Mouse (Mus musculus): ENCODE data around the gene Gcsam. TPM values are rescaled to one million over a fixed set of nuclear protein-coding genes. Genes with fewer than 3 reads are reported as not detected.

Gcsam gene
- polyA plus RNA-seq (2012; fragmentation: generic; extraction: Trizol), result not detected
- long read RNA-seq, experiment 1, result 0 reads
- long read RNA-seq, experiment 2, result 0 reads

DNA sequence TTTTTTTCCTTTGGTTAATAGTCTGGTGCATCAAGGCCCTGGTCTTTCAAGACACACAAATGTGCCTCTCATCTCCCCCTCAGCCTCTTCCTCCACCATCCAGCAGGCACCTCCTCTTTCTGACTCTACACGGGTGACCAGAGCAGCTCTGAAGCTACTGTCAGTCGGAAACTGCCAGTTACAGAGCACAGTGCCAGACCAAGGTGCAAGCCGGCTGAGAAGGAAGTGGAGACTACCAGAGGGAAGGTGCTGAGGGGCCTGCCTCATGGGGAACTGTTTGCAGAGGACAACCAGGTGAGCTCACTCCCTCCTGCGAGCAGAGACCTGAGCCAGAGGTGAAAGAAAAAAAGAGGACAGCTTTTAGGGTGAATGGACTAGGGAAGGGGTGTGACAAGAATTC lies at the start of gene Gcsam:
Gene Gcsam, plus strand, starts transcription at position 114 of the 400 bp plus-strand sequence.
- TF ChIP-seq CEBPB (IDR thresholded peaks at IDR 0.05; ENCODE audit: low read depth) (no peak), MAX (IDR thresholded peaks at IDR 0.05) (no peak), USF1 (IDR thresholded peaks at IDR 0.05; ENCODE audit: low read depth) (no peak), MYOG (IDR thresholded peaks at IDR 0.05; ENCODE audit: control insufficient read depth, extremely low read depth, insufficient read length) (no peak), CTCF (IDR thresholded peaks at IDR 0.05; ENCODE audit: control insufficient read depth, insufficient read depth, insufficient read length) (no peak), MYOD1 (IDR thresholded peaks at IDR 0.05; ENCODE audit: control insufficient read depth, insufficient read length, low read depth) (no peak), FOSL1 (IDR thresholded peaks at IDR 0.05; ENCODE audit: insufficient read depth, low read length, poor library complexity, severe bottlenecking) (no peak)
- H3K27me3 ChIP-seq (ENCODE audit: control insufficient read depth, insufficient read depth, insufficient read length), result peaks cover 4% of the 10 kb centered on the region
- no peak within 1 kb of the TSS for H3ac ChIP-seq (ENCODE audit: control insufficient read depth, insufficient read length, low read depth)
- H3K79me3 ChIP-seq (ENCODE audit: low read depth), result no peaks in the 10 kb centered on the region
- H3K79me2 ChIP-seq (ENCODE audit: control insufficient read depth, insufficient read depth), result no peaks in the 10 kb centered on the region
- no peaks in the 10 kb centered on the region for H3K36me3 ChIP-seq (ENCODE audit: control insufficient read depth, insufficient read depth)
- no peak within 1 kb of the TSS for H3K4me3 ChIP-seq (ENCODE audit: insufficient read depth, poor library complexity, severe bottlenecking)

DNA sequence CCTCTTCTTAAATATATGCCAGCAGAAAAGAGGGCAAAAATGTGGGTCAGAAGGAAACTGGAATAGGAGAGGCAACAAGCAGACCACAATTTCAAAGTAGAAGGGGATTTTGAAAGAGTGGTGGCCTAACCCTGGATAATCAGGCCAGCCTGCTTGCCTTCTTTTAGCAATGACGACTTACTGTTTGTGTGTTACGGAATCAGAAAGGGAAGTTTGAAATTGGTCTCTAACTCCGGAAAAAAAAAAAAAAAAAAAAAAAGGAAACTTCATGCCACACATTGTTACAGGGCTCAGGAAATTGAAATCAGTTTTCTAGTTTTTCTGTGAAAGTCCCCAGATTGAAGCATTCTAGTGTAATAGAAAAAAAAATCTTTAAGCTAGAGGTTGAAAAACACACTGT lies 48.4 kb upstream of the Gcsam start:
- H3K27me3 ChIP-seq (ENCODE audit: control insufficient read depth, insufficient read depth, insufficient read length), result no peaks in the 10 kb centered on the region
- H3K79me2 ChIP-seq (ENCODE audit: control insufficient read depth, insufficient read depth), result no peaks in the 10 kb centered on the region
- H3K4me3 ChIP-seq (ENCODE audit: insufficient read depth, poor library complexity, severe bottlenecking), result no peak overlapping the region
- no peak overlapping the region for H3ac ChIP-seq (ENCODE audit: control insufficient read depth, insufficient read length, low read depth)
- no peak for TF ChIP-seq CTCF (IDR thresholded peaks at IDR 0.05; ENCODE audit: control insufficient read depth, insufficient read depth, insufficient read length)
- TF ChIP-seq CEBPB (IDR thresholded peaks at IDR 0.05; ENCODE audit: low read depth), result no peak
- TF ChIP-seq MYOG (IDR thresholded peaks at IDR 0.05; ENCODE audit: control insufficient read depth, extremely low read depth, insufficient read length), result no peak
- TF ChIP-seq USF1 (IDR thresholded peaks at IDR 0.05; ENCODE audit: low read depth), result no peak
- no peak for TF ChIP-seq MAX (IDR thresholded peaks at IDR 0.05)
- TF ChIP-seq FOSL1 (IDR thresholded peaks at IDR 0.05; ENCODE audit: insufficient read depth, low read length, poor library complexity, severe bottlenecking), result no peak
- no peak for TF ChIP-seq MYOD1 (IDR thresholded peaks at IDR 0.05; ENCODE audit: control insufficient read depth, insufficient read length, low read depth)
- no peaks in the 10 kb centered on the region for H3K36me3 ChIP-seq (ENCODE audit: control insufficient read depth, insufficient read depth)
- no peaks in the 10 kb centered on the region for H3K79me3 ChIP-seq (ENCODE audit: low read depth)

DNA sequence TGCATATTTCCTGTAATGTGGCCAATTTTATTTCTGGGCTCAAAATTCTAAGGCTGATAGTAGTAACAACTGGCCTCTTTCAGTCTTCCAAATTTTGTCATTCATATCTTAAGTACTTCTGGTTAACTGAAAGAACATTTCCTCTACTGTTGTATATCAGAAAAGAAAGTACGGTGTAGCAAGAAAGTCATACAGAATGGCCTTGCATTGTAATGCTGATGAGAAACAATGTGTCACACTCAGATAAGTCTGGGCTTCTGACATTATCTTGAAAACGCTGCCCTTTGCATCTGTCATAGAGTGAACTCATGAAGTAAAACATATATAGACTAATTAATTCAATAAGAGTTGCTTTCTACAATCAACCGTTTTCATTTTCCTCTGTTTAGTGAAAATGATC lies 37.9 kb upstream of the Gcsam start:
- TF ChIP-seq FOSL1 (IDR thresholded peaks at IDR 0.05; ENCODE audit: insufficient read depth, low read length, poor library complexity, severe bottlenecking), result no peak
- no peak for TF ChIP-seq MYOG (IDR thresholded peaks at IDR 0.05; ENCODE audit: control insufficient read depth, extremely low read depth, insufficient read length)
- TF ChIP-seq CEBPB (IDR thresholded peaks at IDR 0.05; ENCODE audit: low read depth), result no peak
- no peak for TF ChIP-seq MAX (IDR thresholded peaks at IDR 0.05)
- TF ChIP-seq USF1 (IDR thresholded peaks at IDR 0.05; ENCODE audit: low read depth), result no peak
- no peak for TF ChIP-seq MYOD1 (IDR thresholded peaks at IDR 0.05; ENCODE audit: control insufficient read depth, insufficient read length, low read depth)
- no peak for TF ChIP-seq CTCF (IDR thresholded peaks at IDR 0.05; ENCODE audit: control insufficient read depth, insufficient read depth, insufficient read length)

DNA sequence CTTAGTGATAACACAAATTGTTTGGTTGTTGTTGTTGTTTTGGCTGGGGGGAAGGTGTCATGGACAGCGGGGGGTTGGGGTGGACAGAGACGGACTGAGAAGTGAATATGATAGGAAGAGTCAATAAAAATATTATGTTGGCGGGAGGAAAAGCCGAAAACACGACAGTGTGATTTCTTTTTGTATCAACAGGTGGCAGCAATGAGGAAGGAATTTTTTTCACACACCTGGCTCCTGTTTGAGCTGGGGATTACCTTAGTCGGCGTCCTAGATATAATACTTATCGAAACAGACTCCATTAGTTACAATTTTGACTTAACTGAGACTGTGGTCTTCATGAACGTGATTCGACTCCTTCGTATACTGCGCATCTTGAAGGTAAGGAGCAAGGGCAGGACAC lies 30.3 kb upstream of the Gcsam start:
- H3K4me3 ChIP-seq (ENCODE audit: insufficient read depth, poor library complexity, severe bottlenecking), result no peak overlapping the region
- H3K27me3 ChIP-seq (ENCODE audit: control insufficient read depth, insufficient read depth, insufficient read length), result no peaks in the 10 kb centered on the region
- H3K79me2 ChIP-seq (ENCODE audit: control insufficient read depth, insufficient read depth), result no peaks in the 10 kb centered on the region
- H3ac ChIP-seq (ENCODE audit: control insufficient read depth, insufficient read length, low read depth), result no peak overlapping the region
- TF ChIP-seq MYOD1 (IDR thresholded peaks at IDR 0.05; ENCODE audit: control insufficient read depth, insufficient read length, low read depth), result no peak
- no peak for TF ChIP-seq CTCF (IDR thresholded peaks at IDR 0.05; ENCODE audit: control insufficient read depth, insufficient read depth, insufficient read length)
- TF ChIP-seq USF1 (IDR thresholded peaks at IDR 0.05; ENCODE audit: low read depth), result no peak
- no peak for TF ChIP-seq MAX (IDR thresholded peaks at IDR 0.05)
- TF ChIP-seq CEBPB (IDR thresholded peaks at IDR 0.05; ENCODE audit: low read depth), result no peak
- H3K36me3 ChIP-seq (ENCODE audit: control insufficient read depth, insufficient read depth), result no peaks in the 10 kb centered on the region
- H3K79me3 ChIP-seq (ENCODE audit: low read depth), result no peaks in the 10 kb centered on the region

More for the DNA sequence above, 37.9 kb upstream of the Gcsam start:
- H3ac ChIP-seq (ENCODE audit: control insufficient read depth, insufficient read length, low read depth), result no peak overlapping the region
- no peaks in the 10 kb centered on the region for H3K79me3 ChIP-seq (ENCODE audit: low read depth)
- no peaks in the 10 kb centered on the region for H3K79me2 ChIP-seq (ENCODE audit: control insufficient read depth, insufficient read depth)
- no peaks in the 10 kb centered on the region for H3K27me3 ChIP-seq (ENCODE audit: control insufficient read depth, insufficient read depth, insufficient read length)
- no peak overlapping the region for H3K4me3 ChIP-seq (ENCODE audit: insufficient read depth, poor library complexity, severe bottlenecking)
- H3K36me3 ChIP-seq (ENCODE audit: control insufficient read depth, insufficient read depth), result no peaks in the 10 kb centered on the region

DNA sequence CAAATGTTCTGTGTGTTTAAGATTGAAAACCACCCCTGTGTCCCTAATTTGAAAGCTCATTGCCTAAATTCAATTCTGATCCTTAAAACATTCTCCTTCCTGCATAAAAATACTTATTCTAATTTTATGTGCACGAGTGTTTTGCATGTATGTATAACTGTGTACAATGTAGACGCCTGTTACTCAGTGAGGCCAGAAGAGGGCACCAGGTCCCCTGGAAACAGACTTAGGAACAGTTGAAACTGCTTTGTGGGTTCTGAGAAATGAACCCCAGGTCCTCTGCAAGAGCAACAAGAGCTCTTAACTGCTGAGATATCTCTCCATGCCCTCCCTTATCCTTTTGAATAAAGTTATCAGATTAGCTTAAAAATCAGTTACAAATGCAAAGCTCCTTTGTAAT lies 27.7 kb upstream of the Gcsam start:
- no peak overlapping the region for H3K4me3 ChIP-seq (ENCODE audit: insufficient read depth, poor library complexity, severe bottlenecking)
- no peaks in the 10 kb centered on the region for H3K27me3 ChIP-seq (ENCODE audit: control insufficient read depth, insufficient read depth, insufficient read length)
- H3K36me3 ChIP-seq (ENCODE audit: control insufficient read depth, insufficient read depth), result no peaks in the 10 kb centered on the region
- H3K79me2 ChIP-seq (ENCODE audit: control insufficient read depth, insufficient read depth), result no peaks in the 10 kb centered on the region
- TF ChIP-seq CEBPB (IDR thresholded peaks at IDR 0.05; ENCODE audit: low read depth) (no peak), FOSL1 (IDR thresholded peaks at IDR 0.05; ENCODE audit: insufficient read depth, low read length, poor library complexity, severe bottlenecking) (no peak), MYOG (IDR thresholded peaks at IDR 0.05; ENCODE audit: control insufficient read depth, extremely low read depth, insufficient read length) (no peak), USF1 (IDR thresholded peaks at IDR 0.05; ENCODE audit: low read depth) (no peak), MYOD1 (IDR thresholded peaks at IDR 0.05; ENCODE audit: control insufficient read depth, insufficient read length, low read depth) (no peak), CTCF (IDR thresholded peaks at IDR 0.05; ENCODE audit: control insufficient read depth, insufficient read depth, insufficient read length) (no peak), MAX (IDR thresholded peaks at IDR 0.05) (no peak)
- H3ac ChIP-seq (ENCODE audit: control insufficient read depth, insufficient read length, low read depth), result no peak overlapping the region
- H3K79me3 ChIP-seq (ENCODE audit: low read depth), result no peaks in the 10 kb centered on the region

DNA sequence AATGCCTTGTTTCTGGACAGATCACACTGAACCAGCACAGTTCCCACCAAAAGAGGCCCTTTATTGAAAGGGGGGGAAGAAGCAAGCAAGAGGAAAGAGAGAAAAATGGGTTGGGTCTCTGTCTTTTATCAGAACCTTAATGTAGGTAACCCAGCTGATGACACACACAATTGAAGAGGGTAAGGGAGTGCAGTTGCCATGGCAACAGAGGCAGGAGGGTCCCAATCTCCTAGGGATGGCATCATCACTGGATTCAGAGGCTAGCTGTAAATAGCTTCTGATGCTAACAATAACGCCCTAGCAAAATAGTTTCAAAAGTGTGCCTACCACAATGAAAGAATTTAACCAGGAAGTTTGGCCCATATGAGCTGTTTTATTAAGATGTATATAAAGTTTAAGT lies 16.5 kb upstream of the Gcsam start:
- H3K27me3 ChIP-seq (ENCODE audit: control insufficient read depth, insufficient read depth, insufficient read length), result no peaks in the 10 kb centered on the region
- no peaks in the 10 kb centered on the region for H3K79me2 ChIP-seq (ENCODE audit: control insufficient read depth, insufficient read depth)
- H3K4me3 ChIP-seq (ENCODE audit: insufficient read depth, poor library complexity, severe bottlenecking), result no peak overlapping the region
- TF ChIP-seq MYOD1 (IDR thresholded peaks at IDR 0.05; ENCODE audit: control insufficient read depth, insufficient read length, low read depth) (no peak), CTCF (IDR thresholded peaks at IDR 0.05; ENCODE audit: control insufficient read depth, insufficient read depth, insufficient read length) (no peak), MYOG (IDR thresholded peaks at IDR 0.05; ENCODE audit: control insufficient read depth, extremely low read depth, insufficient read length) (no peak), MAX (IDR thresholded peaks at IDR 0.05) (no peak), FOSL1 (IDR thresholded peaks at IDR 0.05; ENCODE audit: insufficient read depth, low read length, poor library complexity, severe bottlenecking) (no peak), USF1 (IDR thresholded peaks at IDR 0.05; ENCODE audit: low read depth) (no peak), CEBPB (IDR thresholded peaks at IDR 0.05; ENCODE audit: low read depth) (no peak)
- H3K36me3 ChIP-seq (ENCODE audit: control insufficient read depth, insufficient read depth), result no peaks in the 10 kb centered on the region
- H3K79me3 ChIP-seq (ENCODE audit: low read depth), result no peaks in the 10 kb centered on the region
- no peak overlapping the region for H3ac ChIP-seq (ENCODE audit: control insufficient read depth, insufficient read length, low read depth)

Measured in C2C12 (cell line).